Mouse (Mus musculus) small intestine, adult 2 months (tissue): ENCODE results near the gene Cryzl2.

Experiments
- CTCF ChIP-seq: fragments of 200-500 bp; IDR thresholded peaks from 2 replicates; pipeline ENCODE4 v1.5.1; 2012; ENCODE audit warnings: low read depth, mild to moderate bottlenecking, control low read depth, inconsistent platforms, low read length, moderate library complexity, mixed read lengths; ENCODE audit not compliant: insufficient replicate concordance, insufficient read length; ENCODE audit errors: extremely low read depth
- POLR2A ChIP-seq: fragments of 200-500 bp; IDR thresholded peaks from 2 replicates; pipeline ENCODE4 v1.6.1; 2012; ENCODE audit warnings: low read depth, mild to moderate bottlenecking, control low read depth, inconsistent platforms, low read length, moderate library complexity

GRCm38 (mm10) chr1:157425741-157426427 lies 32.5 kb upstream of the Cryzl2 start:
- no peak for TF ChIP-seq CTCF
- TF ChIP-seq POLR2A: no peak
